Mouse (Mus musculus): ENCODE data around the gene Ndufb3.
A peak's percentile ranks its signal among the peaks of the same experiment; 100 is the strongest.
"Not testable (repeated sequence)": the region's sequence is repeated elsewhere in the genome, so short reads cannot be mapped to it uniquely, and the experiment has no call there.

The Ndufb3 gene

GRCm38 (mm10) chr1:58586171-58586997 is at the start of gene Ndufb3, which contains the start of gene Fam126b:
TSS of gene Ndufb3 (plus strand) at chr1:58586384.
TSS of gene Fam126b (minus strand) at chr1:58586323.
- DNase-seq (ENCODE audit: low spot score in 2 of 2): peak; percentile 77 to 88

GRCm38 (mm10) chr1:58541386-58541785 is 44.8 kb upstream of the Ndufb3 start:
- DNase-seq (ENCODE audit: low spot score in 2 of 2): no peak

DNA sequence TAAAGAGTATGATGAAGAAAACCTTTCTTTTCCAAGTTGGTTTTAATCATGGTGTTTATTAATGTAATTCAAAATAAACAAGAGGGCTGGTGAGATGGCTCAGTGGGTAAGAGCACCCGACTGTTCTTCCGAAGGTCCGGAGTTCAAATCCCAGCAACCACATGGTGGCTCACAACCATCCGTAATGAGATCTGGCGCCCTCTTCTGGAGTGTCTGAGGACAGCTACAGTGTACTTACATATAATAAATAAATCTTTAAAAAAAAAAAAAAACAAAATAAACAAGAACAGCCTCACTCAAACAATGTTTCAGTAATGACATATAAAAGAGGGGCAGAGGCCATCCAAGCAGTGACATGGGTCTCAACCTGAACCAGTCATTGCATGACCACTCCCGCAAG is 25.8 kb upstream of the Ndufb3 start:
- not testable (repeated sequence) for DNase-seq (ENCODE audit: low spot score in 2 of 2)

DNA sequence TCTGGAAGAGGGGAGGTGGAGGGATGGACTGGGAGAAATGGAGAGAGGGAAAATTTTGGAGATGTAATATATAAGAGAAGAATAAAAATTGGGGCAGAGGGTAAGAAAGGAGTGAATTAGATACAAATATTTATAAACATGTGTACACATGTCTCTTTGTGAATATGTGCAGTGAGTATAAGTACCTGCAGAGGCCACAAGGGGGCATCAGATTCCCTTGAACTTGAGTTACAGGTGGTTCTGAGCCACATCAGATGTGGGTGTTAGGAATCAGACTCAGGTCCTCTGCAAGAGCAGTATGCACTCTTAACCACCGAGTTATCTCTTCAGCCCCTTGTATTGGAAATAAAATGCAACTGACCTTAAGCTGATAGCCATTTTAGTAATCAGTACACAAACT is 23.7 kb upstream of the Ndufb3 start:
- DNase-seq (ENCODE audit: low spot score in 2 of 2): peak; percentile 29 to 31

DNA sequence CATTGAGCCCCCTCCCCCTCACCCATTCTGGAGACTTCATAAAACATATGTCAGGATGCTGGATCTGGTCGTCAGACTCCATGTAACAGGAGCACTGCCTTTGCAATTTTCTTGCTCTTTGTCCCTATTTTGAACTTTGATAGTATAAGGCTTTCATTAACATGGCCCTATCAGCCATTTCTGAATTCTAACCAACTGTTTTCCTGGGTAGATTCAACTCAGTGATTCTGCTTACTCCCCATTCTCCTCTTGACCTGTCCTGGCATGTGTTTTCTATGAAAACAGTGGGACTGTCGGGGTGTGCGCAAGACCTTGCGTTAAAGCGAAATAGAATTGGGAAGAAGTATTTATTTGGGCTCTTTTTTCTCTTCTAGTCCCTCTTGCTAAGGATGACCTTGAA is 21.2 kb upstream of the Ndufb3 start:
- no peak for DNase-seq (ENCODE audit: low spot score in 2 of 2)

- DNase-seq (ENCODE audit: low spot score in 2 of 2): no peak
Measured at GRCm38 (mm10) chr1:58566621-58567020, 19.6 kb upstream of the Ndufb3 start.

- no peak for DNase-seq (ENCODE audit: low spot score in 2 of 2)
Measured at GRCm38 (mm10) chr1:58568456-58569130, 17.6 kb upstream of the Ndufb3 start.

DNA sequence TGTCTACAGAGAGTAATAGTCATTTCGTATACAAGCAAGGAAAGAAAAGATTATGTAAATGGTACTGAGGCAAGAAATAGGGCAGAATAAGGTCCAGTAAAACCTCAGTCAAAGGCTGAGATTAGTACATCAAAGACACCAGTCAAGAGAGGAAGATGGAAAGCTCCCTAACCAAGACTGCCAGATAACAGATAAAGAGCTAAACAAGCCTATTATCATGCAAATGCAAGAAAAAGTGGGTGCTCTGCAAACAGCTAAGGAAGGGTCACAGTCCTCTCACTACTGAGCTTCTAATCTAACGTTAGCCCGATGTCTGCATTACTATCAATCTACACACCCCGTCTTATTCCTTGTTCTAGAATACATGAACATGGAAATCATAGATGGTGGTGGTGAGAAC is 15.7 kb upstream of the Ndufb3 start:
- DNase-seq (ENCODE audit: low spot score in 2 of 2): no peak

DNA sequence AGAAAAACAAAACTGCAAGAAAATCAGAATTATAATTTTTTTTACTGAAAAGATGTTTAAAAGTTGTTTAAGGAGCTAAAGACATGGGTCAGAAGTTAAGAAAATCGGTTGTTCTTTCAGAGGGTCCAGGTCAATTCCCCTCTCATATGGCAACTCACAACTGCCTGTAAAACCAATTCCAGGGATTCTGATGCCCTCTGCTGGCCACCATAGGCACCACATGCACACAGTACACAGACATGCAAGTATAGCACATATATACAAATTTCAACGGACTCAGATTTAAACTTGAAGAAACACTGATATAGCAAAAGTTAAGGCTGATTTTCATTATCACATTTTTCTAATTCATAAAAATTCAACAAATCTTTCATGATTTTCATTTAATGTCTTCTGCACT is 7.0 kb upstream of the Ndufb3 start:
- DNase-seq (ENCODE audit: low spot score in 2 of 2): no peak

GRCm38 (mm10) chr1:58582611-58583010 is 3.6 kb upstream of the Ndufb3 start:
- no peak for DNase-seq (ENCODE audit: low spot score in 2 of 2)

DNA sequence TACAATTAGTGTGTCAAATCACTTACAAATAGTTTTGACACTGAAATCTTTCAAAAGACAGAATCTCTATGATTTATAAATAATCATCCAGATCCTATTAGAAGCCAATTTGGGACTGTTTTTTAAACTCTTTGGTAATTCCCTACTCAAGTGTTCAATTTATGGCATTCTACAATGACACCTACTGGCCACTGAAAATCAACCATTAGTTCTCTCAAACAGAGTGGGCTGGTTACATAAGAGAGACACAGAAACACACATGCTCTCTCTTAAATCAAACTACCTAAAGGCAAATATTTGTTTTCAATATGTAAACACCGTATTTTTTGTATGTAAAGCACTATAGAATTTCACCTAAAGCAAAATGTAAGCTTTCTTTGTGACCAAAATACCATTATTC is 1.9 kb upstream of the Ndufb3 start:
- no peak for DNase-seq (ENCODE audit: low spot score in 2 of 2)

GRCm38 (mm10) chr1:58585373-58586170 is 612 bp upstream of the Ndufb3 start:
- peak; percentile 3 to 10 for DNase-seq (ENCODE audit: low spot score in 2 of 2)

DNA sequence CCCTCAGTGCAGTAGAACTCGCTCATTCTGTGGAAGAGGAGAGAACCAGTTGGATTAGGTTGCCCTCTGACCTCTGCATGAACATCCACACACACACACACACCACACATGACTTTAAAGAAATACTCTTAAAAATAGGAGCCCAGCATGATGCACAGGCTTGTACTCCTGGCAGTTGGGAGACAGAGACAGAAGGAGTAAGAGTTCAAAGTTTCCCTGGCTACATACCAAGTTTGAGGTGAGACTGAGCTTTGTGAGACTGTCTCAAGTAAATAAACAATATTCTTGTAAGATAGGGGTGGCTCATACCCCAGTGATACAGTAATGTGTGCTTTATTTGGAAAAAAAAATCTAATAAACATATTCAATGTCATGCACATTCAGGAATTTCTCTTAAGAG is 1.3 kb downstream of the Ndufb3 start:
- DNase-seq (ENCODE audit: low spot score in 2 of 2): no peak

DNA sequence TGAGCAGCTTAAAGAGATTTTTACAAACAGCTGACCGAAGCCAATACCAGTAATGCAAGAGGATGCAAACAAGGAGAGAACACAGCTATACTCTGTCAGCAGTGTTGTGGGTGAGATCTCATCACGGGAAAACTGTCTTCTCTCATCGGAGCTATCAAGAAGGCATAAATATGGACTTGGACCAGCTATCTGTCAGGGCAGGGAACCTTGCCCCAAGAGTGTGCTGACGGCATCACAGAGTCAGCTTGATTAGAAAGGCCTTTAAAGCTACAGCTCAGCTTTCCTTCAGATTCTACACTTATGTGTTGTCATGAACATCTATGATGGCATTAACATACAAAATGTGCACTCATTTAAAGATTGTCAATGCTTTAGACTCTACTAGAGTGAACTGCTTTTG is 16.5 kb downstream of the Ndufb3 start:
- no peak for DNase-seq (ENCODE audit: low spot score in 2 of 2)

DNA sequence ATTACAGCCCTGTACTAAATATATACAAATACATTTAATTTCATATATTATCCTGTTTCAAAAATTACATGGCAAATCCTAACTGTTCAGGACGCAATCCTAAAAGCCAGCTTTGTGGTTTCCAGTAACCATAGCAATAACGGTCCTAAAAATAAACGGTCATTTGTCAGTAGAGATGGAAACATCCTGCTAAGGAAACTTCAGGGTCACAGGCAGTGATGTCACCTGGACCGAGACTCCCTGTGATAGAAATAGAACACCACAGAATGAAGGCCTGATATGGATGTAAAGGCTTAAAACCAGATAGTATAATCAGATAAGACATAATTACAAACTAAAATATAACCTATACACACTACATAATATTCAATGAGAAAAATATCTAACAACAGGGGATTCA is 17.6 kb downstream of the Ndufb3 start:
- DNase-seq (ENCODE audit: low spot score in 2 of 2): no peak

DNA sequence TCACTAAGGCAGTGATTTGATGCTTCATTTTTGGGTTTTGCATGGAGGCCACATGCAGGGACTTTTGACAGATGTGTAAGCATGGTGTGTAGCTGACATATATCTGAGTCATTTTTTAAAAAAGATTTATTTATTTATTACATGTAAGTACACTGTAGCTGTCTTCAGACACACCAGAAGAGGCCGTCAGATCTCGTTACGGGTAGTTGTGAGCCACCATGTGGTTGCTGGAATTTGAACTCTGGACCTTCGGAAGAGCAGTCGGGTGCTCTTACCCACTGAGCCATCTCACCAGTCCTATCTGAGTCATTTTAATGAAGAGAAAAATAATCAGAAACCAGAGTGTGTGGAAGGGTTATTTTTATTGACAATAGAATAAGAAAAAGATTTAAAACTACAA is 23.4 kb downstream of the Ndufb3 start:
- not testable (repeated sequence) for DNase-seq (ENCODE audit: low spot score in 2 of 2)

GRCm38 (mm10) chr1:58610166-58610565 is 24.0 kb downstream of the Ndufb3 start:
- DNase-seq (ENCODE audit: low spot score in 2 of 2): peak in 1 of 2 experiments; percentile 36

GRCm38 (mm10) chr1:58610611-58611010 is 24.4 kb downstream of the Ndufb3 start:
- no peak for DNase-seq (ENCODE audit: low spot score in 2 of 2)

DNA sequence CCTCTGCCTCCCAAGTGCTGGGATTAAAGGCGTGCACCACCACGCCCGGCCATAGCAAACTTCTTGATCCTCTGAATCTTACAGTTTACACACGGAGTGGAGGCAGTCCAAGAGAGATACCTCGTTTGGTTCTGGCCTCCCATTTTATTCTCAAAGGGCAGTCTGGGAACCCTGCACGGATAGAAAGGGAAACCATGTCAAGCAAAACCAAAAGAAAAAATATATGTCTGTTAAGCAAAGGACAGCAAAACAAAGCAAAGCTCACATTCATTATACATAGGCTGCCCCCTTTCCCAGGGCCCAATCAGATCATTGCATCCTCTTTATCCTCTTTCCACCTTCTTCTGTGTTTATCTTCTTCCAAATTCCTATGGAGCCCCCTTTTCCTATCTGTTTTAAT is 27.6 kb downstream of the Ndufb3 start:
- DNase-seq (ENCODE audit: low spot score in 2 of 2): peak in 1 of 2 experiments; percentile 26

DNA sequence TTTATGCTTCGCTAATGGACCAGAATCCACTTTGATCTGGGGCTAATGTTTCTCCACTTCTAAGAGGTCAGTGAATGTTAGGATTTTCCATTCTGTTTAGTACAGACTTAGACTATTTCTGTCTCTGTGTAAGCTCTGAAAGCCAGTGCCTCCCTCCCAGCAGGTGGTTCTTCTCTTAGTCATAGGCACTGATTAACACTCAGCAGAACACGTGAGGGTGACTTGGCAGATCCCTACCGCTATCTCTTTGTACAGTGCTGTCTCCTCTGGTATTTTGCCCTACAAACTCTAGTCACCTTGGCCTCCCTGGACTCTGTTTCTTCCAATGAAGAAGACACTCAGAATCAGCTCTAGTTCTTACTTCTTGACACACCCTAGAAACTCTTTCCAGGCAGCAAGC is 28.2 kb downstream of the Ndufb3 start:
- no peak for DNase-seq (ENCODE audit: low spot score in 2 of 2)

- DNase-seq (ENCODE audit: low spot score in 2 of 2): peak in 1 of 2 experiments; percentile 16
Measured at GRCm38 (mm10) chr1:58615146-58615545, 29.0 kb downstream of the Ndufb3 start.

DNA sequence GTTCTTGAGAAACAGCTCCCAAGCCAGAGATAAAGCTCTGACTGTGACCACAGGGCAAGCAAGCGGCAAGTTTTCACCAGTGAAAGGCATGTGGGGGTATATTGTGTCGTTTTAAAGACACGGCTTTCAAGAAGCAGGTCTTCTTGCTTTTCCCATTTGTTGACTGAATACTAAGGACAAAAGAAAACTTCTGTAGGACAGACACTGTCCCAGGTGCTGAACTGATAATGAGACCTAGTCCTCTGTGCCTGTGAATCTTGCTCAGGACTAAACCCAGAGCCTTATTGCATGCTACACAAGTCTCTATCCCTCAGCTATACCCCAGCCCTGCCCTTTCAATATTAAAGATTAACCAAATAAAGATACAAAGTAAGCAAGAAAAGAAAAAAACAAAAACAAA is 30.0 kb downstream of the Ndufb3 start:
- DNase-seq (ENCODE audit: low spot score in 2 of 2): no peak
